In genomic region chr13:9184716-9185115, GRCm38 (mm10) we compare ENCODE assay signal across 20 mouse cellular contexts.
"Had no signal": no experiment of that assay in that cellular context is flagged by ENCODE, and none has a peak within 500 bp of the region (broad histone marks: within the 10 kb centered on the region; RNA-seq: fewer than 3 reads in every experiment).

No protein-coding gene starts in this region.

- H3K9ac ChIP-seq: hindbrain, embryonic 12.5 days; hindbrain, embryonic 14.5 days; intestine, embryonic 15.5 days; limb, embryonic 12.5 days had no signal

- H3K4me3 ChIP-seq: heart, adult 2 months; hindbrain, embryonic 10.5 days; hindbrain, embryonic 12.5 days; intestine, embryonic 15.5 days; layer of hippocampus, adult 2 months; left cerebral cortex, adult 2 months; limb, embryonic 10.5 days; limb, embryonic 12.5 days had no signal

- H3K27me3 ChIP-seq: hindbrain, embryonic 12.5 days; intestine, embryonic 15.5 days; limb, embryonic 12.5 days had no signal

- H3K36me3 ChIP-seq: hindbrain, embryonic 10.5 days; hindbrain, embryonic 12.5 days; intestine, embryonic 15.5 days; limb, embryonic 10.5 days; limb, embryonic 12.5 days had no signal

- H3K4me1 ChIP-seq: intestine, embryonic 15.5 days had no signal

- DNase-seq: gastrocnemius, postnatal 25 days; heart, adult 2 months; heart, postnatal 10 days; heart, postnatal 4 days; kidney, postnatal 10 days; kidney, postnatal 4 days; liver had no signal

- H3K27ac ChIP-seq: heart, adult 2 months; hindbrain, embryonic 10.5 days; hindbrain, embryonic 12.5 days; hindbrain, embryonic 14.5 days; intestine, embryonic 15.5 days; layer of hippocampus, adult 2 months; left cerebral cortex, adult 2 months; limb, embryonic 10.5 days; limb, embryonic 12.5 days had no signal

- ATAC-seq: hindbrain, embryonic 16.5 days; inflammation-experienced regulatory T-cells, adult 6 months; intestine, embryonic 15.5 days; intestine, postnatal 0 days had no signal

- H3K9me3 ChIP-seq: hindbrain, embryonic 10.5 days; hindbrain, embryonic 12.5 days; intestine, embryonic 15.5 days; limb, embryonic 10.5 days; limb, embryonic 12.5 days had no signal

- H3K4me2 ChIP-seq: heart, embryonic 11.5 days; hindbrain, embryonic 12.5 days; hindbrain, embryonic 14.5 days; intestine, embryonic 15.5 days; limb, embryonic 12.5 days; liver, embryonic 11.5 days had no signal
